Mouse (Mus musculus): ENCODE results near the gene Mrpl2.

GRCm38 (mm10) chr17:46667712-46668111 is 21.7 kb downstream of the Mrpl2 start:
- TF ChIP-seq CTCF (IDR thresholded peaks at IDR 0.05; ENCODE audit: low read depth, low read length) (no peak), POLR2A (IDR thresholded peaks at IDR 0.05; ENCODE audit: borderline replicate concordance, low read depth, low read length) (no peak)

Measured in bone marrow macrophage, adult 2 months (primary cell).